Mouse (Mus musculus) retina, embryonic 14.5 days (tissue): ENCODE data around the gene Gm29609.

ENCODE experiments used
- DNase-seq: peaks from one replicate; pipeline ENCODE4 v3.0.0-alpha.2; 2015; ENCODE audit warnings: low spot score

Gene Gm29609

GRCm38 (mm10) chr5:31198170-31198569 lies 18.5 kb upstream of the Gm29609 start:
- DNase-seq: no peak

DNA sequence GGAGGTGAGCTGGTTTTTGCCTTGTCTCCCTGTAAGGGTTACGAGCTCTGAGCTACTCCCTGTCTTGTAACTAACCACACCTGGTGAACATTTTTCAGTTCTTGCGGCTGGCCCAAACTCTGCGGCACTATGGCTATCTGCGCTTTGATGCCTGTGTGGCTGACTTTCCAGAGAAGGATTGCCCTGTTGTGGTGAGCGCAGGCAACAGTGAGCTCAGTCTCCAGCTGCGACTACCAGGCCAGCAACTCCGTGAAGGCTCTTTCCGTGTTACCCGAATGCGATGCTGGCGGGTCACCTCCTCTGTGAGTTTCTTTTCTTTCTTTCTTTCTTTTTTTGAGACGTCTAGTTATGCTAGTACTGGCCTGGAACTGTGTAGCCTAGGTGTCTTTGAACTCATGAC lies 17.4 kb upstream of the Gm29609 start:
- no peak for DNase-seq

DNA sequence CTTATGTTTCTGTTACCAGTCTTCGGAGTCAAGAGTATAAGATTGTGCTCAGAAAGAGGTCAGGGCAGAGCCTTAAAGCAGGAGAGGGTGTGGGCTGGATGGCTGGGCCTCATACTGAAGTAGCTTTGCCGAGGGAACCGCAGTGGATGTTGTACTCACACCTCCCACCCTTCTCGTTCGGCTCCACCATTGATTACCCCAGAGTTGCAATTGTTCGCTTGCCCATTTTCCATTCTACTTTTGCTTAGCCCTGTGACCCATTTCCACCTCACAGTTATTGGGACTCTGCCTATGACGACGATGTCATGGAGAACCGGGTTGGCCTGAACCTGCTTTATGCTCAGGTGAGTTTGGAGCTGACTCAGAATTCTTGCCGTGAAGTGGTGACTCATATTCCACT lies 16.5 kb upstream of the Gm29609 start:
- DNase-seq: no peak

GRCm38 (mm10) chr5:31195671-31196070 lies 16.0 kb upstream of the Gm29609 start:
- DNase-seq: no peak

DNA sequence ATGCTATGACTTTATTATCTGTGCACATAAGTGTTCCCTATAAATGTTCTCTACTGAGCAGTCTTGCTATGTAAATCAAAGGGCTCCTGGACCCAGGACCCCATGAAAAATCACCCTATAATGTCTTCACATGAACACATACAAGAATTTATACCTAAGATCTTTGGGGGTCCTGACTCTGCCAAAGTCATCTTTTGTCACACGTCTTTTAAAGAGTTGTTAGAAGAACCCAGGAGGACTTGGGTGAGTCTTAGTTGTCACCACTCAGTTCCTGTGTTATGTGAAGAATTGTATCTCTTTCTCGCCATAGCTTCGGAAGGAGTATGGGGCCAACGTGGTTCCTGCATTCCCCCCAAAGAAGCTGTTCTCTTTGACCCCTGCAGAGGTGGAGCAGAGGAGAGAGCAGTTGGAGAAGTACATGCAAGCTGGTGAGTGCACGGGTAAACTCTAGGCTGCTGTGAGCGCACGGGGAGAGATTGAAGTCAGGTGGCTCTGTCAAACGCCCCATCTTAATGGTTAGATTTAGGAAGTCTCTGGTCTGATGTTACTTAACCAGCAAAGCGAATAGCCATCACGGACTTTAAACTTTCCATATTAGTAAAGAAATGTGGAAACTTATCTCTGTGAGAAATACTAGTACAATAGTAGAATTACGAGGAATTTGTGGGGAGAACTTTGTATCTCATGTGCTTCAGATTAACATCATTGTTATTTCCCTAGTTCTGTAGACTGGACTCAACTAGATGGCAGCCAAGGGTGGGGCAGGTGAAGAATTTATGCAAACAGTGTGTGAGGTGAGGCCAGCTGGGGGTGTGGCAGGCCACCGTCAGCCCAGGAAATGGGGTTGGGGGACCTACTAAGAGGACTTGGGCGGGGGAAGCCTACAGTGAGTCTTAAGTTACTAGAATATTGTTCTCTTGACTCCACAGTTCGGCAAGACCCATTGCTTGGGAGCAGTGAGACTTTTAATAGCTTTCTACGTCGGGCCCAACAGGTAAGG lies 15.1 kb upstream of the Gm29609 start:
- no peak for DNase-seq

- peak; percentile 15 for DNase-seq
Observed at GRCm38 (mm10) chr5:31193631-31194281, 14.0 kb upstream of the Gm29609 start.

GRCm38 (mm10) chr5:31192939-31193630 lies 13.4 kb upstream of the Gm29609 start, which contains the start of the genes Snx17 and Eif2b4:
Snx17 (plus strand) TSS chr5:31193227.
Eif2b4 (minus strand) TSS chr5:31193430.
- DNase-seq: peak; percentile 99

GRCm38 (mm10) chr5:31192045-31192938 lies 12.6 kb upstream of the Gm29609 start:
- DNase-seq: no peak

DNA sequence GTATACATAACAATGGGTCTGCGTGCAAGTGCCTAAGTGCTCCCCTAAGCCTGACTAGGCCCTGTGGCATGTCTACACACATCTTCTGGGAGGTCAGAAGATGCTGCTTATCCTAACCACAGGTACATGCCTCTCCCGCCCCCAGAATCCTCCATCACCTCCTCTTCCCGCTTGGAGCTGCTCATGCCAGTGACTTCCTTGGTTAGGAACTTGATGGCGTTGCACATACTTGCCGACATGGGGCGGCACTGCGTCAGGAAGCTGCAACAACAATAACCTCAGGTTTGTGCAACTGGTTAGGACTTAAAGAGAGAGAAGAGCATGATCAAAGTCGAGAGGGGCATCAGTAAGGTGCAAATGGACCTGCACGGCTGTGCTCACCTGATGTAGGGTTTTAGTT lies 10.5 kb upstream of the Gm29609 start:
- DNase-seq: no peak

- peak; percentile 40 for DNase-seq
Observed at GRCm38 (mm10) chr5:31188223-31188840, 8.6 kb upstream of the Gm29609 start.

DNA sequence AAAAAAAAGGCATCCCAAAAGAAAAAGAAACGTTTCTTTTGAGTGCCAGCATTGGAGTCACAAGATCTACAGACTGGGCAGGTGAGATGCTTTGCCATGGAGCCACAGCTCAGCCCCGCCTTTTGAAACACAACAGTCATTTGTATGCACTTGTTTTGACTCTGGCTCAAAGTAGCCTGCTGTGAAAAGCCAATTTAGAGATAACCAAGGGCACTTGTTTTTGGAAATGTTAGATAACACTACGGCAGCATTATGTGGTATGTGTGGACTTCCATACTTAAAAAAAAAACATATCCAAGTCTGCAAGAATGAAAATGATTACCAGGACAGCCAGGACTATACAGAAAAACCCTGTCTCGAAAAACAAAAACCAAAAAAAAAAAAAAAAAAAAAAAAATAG lies 4.0 kb upstream of the Gm29609 start:
- no peak for DNase-seq

DNA sequence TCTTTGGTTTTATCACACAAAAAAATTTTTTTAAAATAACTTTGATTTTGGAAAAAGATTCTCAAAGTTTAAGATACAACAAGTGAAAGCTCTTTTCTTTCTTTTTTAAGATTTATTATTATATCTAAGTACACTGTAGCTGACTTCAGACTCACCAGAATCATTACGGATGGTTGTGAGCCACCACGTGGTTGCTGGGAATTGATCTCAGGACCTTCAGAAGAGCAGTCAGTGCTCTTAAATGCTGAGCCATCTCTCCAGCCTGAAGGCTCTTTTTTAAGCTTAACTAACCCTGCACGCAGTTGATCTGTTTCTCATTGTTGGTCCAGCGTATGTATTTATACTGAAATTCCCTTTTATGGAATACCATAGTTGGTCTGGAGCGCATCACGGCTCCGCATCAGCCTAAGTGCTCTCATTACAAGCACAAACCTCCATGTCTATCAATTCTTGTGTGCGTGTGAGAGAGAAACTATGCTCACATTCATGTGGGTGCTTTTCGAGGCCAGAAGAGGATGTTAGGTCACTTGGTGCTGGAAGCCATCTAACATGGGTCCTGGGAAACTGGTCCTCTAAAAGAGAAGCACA lies 1.6 kb upstream of the Gm29609 start:
- no peak for DNase-seq

GRCm38 (mm10) chr5:31179301-31179765 lies 378 bp downstream of the Gm29609 start:
- peak; percentile 24 for DNase-seq

- no peak for DNase-seq
Observed at GRCm38 (mm10) chr5:31168630-31169029, 11.1 kb downstream of the Gm29609 start.

- no peak for DNase-seq
Observed at GRCm38 (mm10) chr5:31164878-31165277, 14.8 kb downstream of the Gm29609 start.

GRCm38 (mm10) chr5:31162462-31162861 lies 17.2 kb downstream of the Gm29609 start:
- no peak for DNase-seq

DNA sequence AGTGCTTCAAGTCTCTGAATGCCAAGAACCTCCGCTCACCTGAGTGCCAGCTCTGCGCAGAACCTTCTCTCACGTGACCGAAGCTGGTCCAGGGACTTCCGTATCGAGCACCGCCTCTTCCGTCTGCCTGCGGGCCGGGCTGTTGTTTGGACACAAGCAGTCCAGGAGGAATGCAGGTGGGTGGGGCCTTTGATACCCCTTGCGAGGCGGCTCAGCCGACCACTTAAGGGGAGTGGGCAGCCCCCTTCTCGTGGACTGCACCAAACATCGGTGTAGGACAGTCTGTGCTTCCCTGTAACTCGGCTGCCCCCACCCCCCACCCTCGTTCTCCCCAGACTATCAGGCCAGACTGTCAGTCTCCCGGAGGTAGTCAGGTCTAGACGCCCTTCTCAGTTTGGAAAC lies 25.6 kb downstream of the Gm29609 start, which contains the start of gene Mpv17:
Gene Mpv17, minus strand, starts transcription at position 100 of the 402 bp plus-strand sequence.
- DNase-seq: peak; percentile 83

GRCm38 (mm10) chr5:31153516-31154151 lies 26.1 kb downstream of the Gm29609 start:
- peak; percentile 6 for DNase-seq

DNA sequence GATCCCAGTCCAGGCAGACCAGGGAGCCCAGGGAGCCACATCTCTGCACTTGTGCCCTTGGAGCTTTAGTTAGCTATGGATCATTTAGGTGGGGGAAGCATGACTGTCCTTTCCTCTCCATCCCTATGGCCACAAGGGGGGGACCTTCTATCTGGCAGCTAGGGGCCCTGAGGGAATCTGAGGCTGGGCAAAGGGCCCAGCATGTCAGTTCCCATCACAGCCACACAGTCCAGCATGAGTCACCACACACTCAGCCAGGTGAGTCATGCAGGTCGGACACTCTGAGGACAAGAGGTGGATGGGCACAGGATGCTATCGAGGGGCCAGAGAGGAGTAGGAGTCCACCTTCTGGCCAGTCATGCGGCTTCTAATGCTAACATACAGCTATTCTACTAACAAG lies 28.0 kb downstream of the Gm29609 start:
- no peak for DNase-seq

DNA sequence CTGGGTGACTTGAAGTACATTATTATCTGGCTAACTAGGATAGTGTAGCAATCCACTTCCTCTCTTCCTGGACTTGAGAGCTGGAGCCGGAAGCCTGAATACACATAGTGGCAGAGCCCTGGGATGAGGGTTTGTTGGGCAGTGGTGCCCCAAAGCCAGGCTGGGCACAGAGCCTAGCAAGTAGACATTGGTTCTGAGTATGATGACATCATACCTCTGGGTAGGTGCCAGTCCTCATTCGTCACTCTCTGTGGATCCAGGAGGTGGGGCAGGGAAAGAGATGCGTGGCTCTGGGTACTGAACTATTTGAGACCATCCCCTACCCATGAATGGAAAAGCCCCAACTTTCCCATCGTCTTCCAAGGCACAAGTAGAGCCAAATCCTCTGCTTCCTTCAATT lies 29.9 kb downstream of the Gm29609 start:
- DNase-seq: no peak
